Mouse (Mus musculus): Measurements from ENCODE around the gene Oasl2. TPM values are rescaled to one million over a fixed set of nuclear protein-coding genes. Genes with fewer than 3 reads are reported as not detected.
A peak's percentile ranks its signal among the peaks of the same experiment; 100 is the strongest.
"Not testable (repeated sequence)": the region's sequence is repeated elsewhere in the genome, so short reads cannot be mapped to it uniquely, and the experiment has no call there.

Gene Oasl2
- total and polyA plus RNA-seq, 3 experiments, result 5.8 to 11.7 (median 7.3) TPM

GRCm38 (mm10) chr5:114864813-114865212, 31.9 kb upstream of the Oasl2 start:
- Histone ChIP-seq H3K27me3 (ENCODE audit: control insufficient read depth, insufficient read depth, low read length) (no peaks in the 10 kb centered on the region), H3K4me1 (ENCODE audit: control insufficient read depth, insufficient read depth, low read length) (no peaks in the 10 kb centered on the region), H3K27ac (no peak overlapping the region), H3K79me2 (replicated peaks; ENCODE audit: control insufficient read depth, insufficient read depth, low read length) (no peaks in the 10 kb centered on the region), H3K9ac (ENCODE audit: low read depth, low read length) (no peak overlapping the region), H3K36me3 (ENCODE audit: control insufficient read depth, insufficient read depth, low read length) (no peaks in the 10 kb centered on the region), H3K4me3 (no peak overlapping the region)
- intact Hi-C loops (cut with DNase I), result no loop called here
- WGBS, result 68% methylated on average over 7 of the region's 7 CpGs
- DNase-seq, result no peak
- TF ChIP-seq POLR2A (IDR thresholded peaks at IDR 0.05; ENCODE audit: insufficient read depth, low read depth, low read length), result no peak
- no peak for TF ChIP-seq CTCF (IDR thresholded peaks at IDR 0.05)
- no peak for TF ChIP-seq EP300 (IDR thresholded peaks at IDR 0.05; ENCODE audit: insufficient read depth, low read depth, low read length)

- intact Hi-C loops (cut with DNase I), result no loop called here
- Histone ChIP-seq H3K9ac (ENCODE audit: low read depth, low read length) (no peak overlapping the region), H3K79me2 (replicated peaks; ENCODE audit: control insufficient read depth, insufficient read depth, low read length) (no peaks in the 10 kb centered on the region), H3K27me3 (ENCODE audit: control insufficient read depth, insufficient read depth, low read length) (no peaks in the 10 kb centered on the region), H3K4me1 (ENCODE audit: control insufficient read depth, insufficient read depth, low read length) (no peaks in the 10 kb centered on the region), H3K27ac (no peak overlapping the region), H3K36me3 (ENCODE audit: control insufficient read depth, insufficient read depth, low read length) (no peaks in the 10 kb centered on the region), H3K4me3 (no peak overlapping the region)
- WGBS, result 83% methylated on average over 12 of the region's 12 CpGs
- no peak for DNase-seq
- TF ChIP-seq CTCF (IDR thresholded peaks at IDR 0.05), result no peak
- no peak for TF ChIP-seq EP300 (IDR thresholded peaks at IDR 0.05; ENCODE audit: insufficient read depth, low read depth, low read length)
- TF ChIP-seq POLR2A (IDR thresholded peaks at IDR 0.05; ENCODE audit: insufficient read depth, low read depth, low read length), result no peak
These were observed 31.5 kb upstream of the Oasl2 start for GRCm38 (mm10) chr5:114865279-114865678.

GRCm38 (mm10) chr5:114875858-114876257, 20.9 kb upstream of the Oasl2 start:
- H3K27ac ChIP-seq, result no peak overlapping the region
- 27% methylated on average over 6 of the region's 6 CpGs for WGBS
- intact Hi-C loops (cut with DNase I), result no loop called here
- no peak for TF ChIP-seq EP300 (IDR thresholded peaks at IDR 0.05; ENCODE audit: insufficient read depth, low read depth, low read length)
- no peak for TF ChIP-seq POLR2A (IDR thresholded peaks at IDR 0.05; ENCODE audit: insufficient read depth, low read depth, low read length)
- peak; percentile 57 for TF ChIP-seq CTCF (IDR thresholded peaks at IDR 0.05)
- no peak for DNase-seq
- H3K79me2 ChIP-seq (replicated peaks; ENCODE audit: control insufficient read depth, insufficient read depth, low read length), result no peaks in the 10 kb centered on the region
- no peak overlapping the region for H3K9ac ChIP-seq (ENCODE audit: low read depth, low read length)
- no peaks in the 10 kb centered on the region for H3K4me1 ChIP-seq (ENCODE audit: control insufficient read depth, insufficient read depth, low read length)
- H3K36me3 ChIP-seq (ENCODE audit: control insufficient read depth, insufficient read depth, low read length), result no peaks in the 10 kb centered on the region
- no peak overlapping the region for H3K4me3 ChIP-seq
- H3K27me3 ChIP-seq (ENCODE audit: control insufficient read depth, insufficient read depth, low read length), result peaks cover 1% of the 10 kb centered on the region; the same call in 1 of the 2 replicates

GRCm38 (mm10) chr5:114876331-114876730, 20.4 kb upstream of the Oasl2 start:
- 68% methylated on average over 6 of the region's 6 CpGs for WGBS
- TF ChIP-seq EP300 (IDR thresholded peaks at IDR 0.05; ENCODE audit: insufficient read depth, low read depth, low read length), result no peak
- no peak for TF ChIP-seq POLR2A (IDR thresholded peaks at IDR 0.05; ENCODE audit: insufficient read depth, low read depth, low read length)
- no peak for TF ChIP-seq CTCF (IDR thresholded peaks at IDR 0.05)
- intact Hi-C loops (cut with DNase I), result no loop called here

GRCm38 (mm10) chr5:114877487-114877886, 19.2 kb upstream of the Oasl2 start:
- H3K4me1 ChIP-seq (ENCODE audit: control insufficient read depth, insufficient read depth, low read length), result no peaks in the 10 kb centered on the region
- 82% methylated on average over 7 of the region's 7 CpGs for WGBS
- H3K27ac ChIP-seq, result no peak overlapping the region
- H3K36me3 ChIP-seq (ENCODE audit: control insufficient read depth, insufficient read depth, low read length), result no peaks in the 10 kb centered on the region
- H3K27me3 ChIP-seq (ENCODE audit: control insufficient read depth, insufficient read depth, low read length), result peaks cover 1% of the 10 kb centered on the region; the same call in 1 of the 2 replicates
- H3K79me2 ChIP-seq (replicated peaks; ENCODE audit: control insufficient read depth, insufficient read depth, low read length), result no peaks in the 10 kb centered on the region
- H3K9ac ChIP-seq (ENCODE audit: low read depth, low read length), result no peak overlapping the region
- intact Hi-C loops (cut with DNase I), result no loop called here
- H3K4me3 ChIP-seq, result no peak overlapping the region
- TF ChIP-seq CTCF (IDR thresholded peaks at IDR 0.05) (no peak), POLR2A (IDR thresholded peaks at IDR 0.05; ENCODE audit: insufficient read depth, low read depth, low read length) (no peak), EP300 (IDR thresholded peaks at IDR 0.05; ENCODE audit: insufficient read depth, low read depth, low read length) (no peak)
- no peak for DNase-seq

More at GRCm38 (mm10) chr5:114876331-114876730, 20.4 kb upstream of the Oasl2 start:
- H3K27me3 ChIP-seq (ENCODE audit: control insufficient read depth, insufficient read depth, low read length), result peaks cover 1% of the 10 kb centered on the region; the same call in 1 of the 2 replicates
- H3K4me3 ChIP-seq, result no peak overlapping the region
- no peak for DNase-seq
- no peaks in the 10 kb centered on the region for H3K79me2 ChIP-seq (replicated peaks; ENCODE audit: control insufficient read depth, insufficient read depth, low read length)
- no peak overlapping the region for H3K9ac ChIP-seq (ENCODE audit: low read depth, low read length)
- no peaks in the 10 kb centered on the region for H3K4me1 ChIP-seq (ENCODE audit: control insufficient read depth, insufficient read depth, low read length)
- H3K36me3 ChIP-seq (ENCODE audit: control insufficient read depth, insufficient read depth, low read length), result no peaks in the 10 kb centered on the region
- no peak overlapping the region for H3K27ac ChIP-seq

GRCm38 (mm10) chr5:114879399-114879798, 17.3 kb upstream of the Oasl2 start:
- WGBS, result 37% methylated on average over 13 of the region's 13 CpGs
- TF ChIP-seq CTCF (IDR thresholded peaks at IDR 0.05) (no peak), EP300 (IDR thresholded peaks at IDR 0.05; ENCODE audit: insufficient read depth, low read depth, low read length) (no peak), POLR2A (IDR thresholded peaks at IDR 0.05; ENCODE audit: insufficient read depth, low read depth, low read length) (no peak)
- Histone ChIP-seq H3K27me3 (ENCODE audit: control insufficient read depth, insufficient read depth, low read length) (no peaks in the 10 kb centered on the region; the same call in 1 of the 2 replicates), H3K9ac (ENCODE audit: low read depth, low read length) (no peak overlapping the region), H3K4me1 (ENCODE audit: control insufficient read depth, insufficient read depth, low read length) (no peaks in the 10 kb centered on the region), H3K4me3 (no peak overlapping the region), H3K36me3 (ENCODE audit: control insufficient read depth, insufficient read depth, low read length) (no peaks in the 10 kb centered on the region), H3K27ac (no peak overlapping the region), H3K79me2 (replicated peaks; ENCODE audit: control insufficient read depth, insufficient read depth, low read length) (no peaks in the 10 kb centered on the region)
- intact Hi-C loops (cut with DNase I), result no loop called here
- DNase-seq, result no peak

GRCm38 (mm10) chr5:114882319-114882718, 14.4 kb upstream of the Oasl2 start:
- WGBS, result 72% methylated on average over 7 of the region's 7 CpGs
- intact Hi-C loops (cut with DNase I), result not testable (repeated sequence)

More at GRCm38 (mm10) chr5:114882319-114882718, 14.4 kb upstream of the Oasl2 start:
- not testable (repeated sequence) for H3K4me3 ChIP-seq; H3K4me1 ChIP-seq (ENCODE audit: control insufficient read depth, insufficient read depth, low read length); H3K36me3 ChIP-seq (ENCODE audit: control insufficient read depth, insufficient read depth, low read length); H3K27me3 ChIP-seq (ENCODE audit: control insufficient read depth, insufficient read depth, low read length); H3K79me2 ChIP-seq (replicated peaks; ENCODE audit: control insufficient read depth, insufficient read depth, low read length); H3K27ac ChIP-seq; H3K9ac ChIP-seq (ENCODE audit: low read depth, low read length); DNase-seq
